Mouse (Mus musculus): ENCODE data around the gene Ggta1.

GRCm38 (mm10) chr2:35423711-35424339 is 39.2 kb downstream of the Ggta1 start:
- TF ChIP-seq ZNF384 (IDR thresholded peaks at IDR 0.05; ENCODE audit: low read depth, low read length) (no peak), ZC3H11A (IDR thresholded peaks at IDR 0.05; ENCODE audit: borderline replicate concordance, low read depth, low read length) (no peak), HCFC1 (IDR thresholded peaks at IDR 0.05; ENCODE audit: borderline replicate concordance, insufficient read depth, low read length) (no peak), MAFK (IDR thresholded peaks at IDR 0.05; ENCODE audit: insufficient read depth, low read depth, low read length) (no peak), CHD2 (IDR thresholded peaks at IDR 0.05; ENCODE audit: low read depth, low read length) (no peak)

Data from ES-E14 (cell line).